Mouse (Mus musculus): Measurements from ENCODE around the gene Brd3os. TPM values are rescaled to one million over a fixed set of nuclear protein-coding genes. Genes with fewer than 3 reads are reported as not detected.

Brd3os gene
- polyA plus RNA-seq, 1 experiment from 2014 or later, result 2.8 TPM

- no peak for TF ChIP-seq CTCF (IDR thresholded peaks at IDR 0.05; ENCODE audit: low read depth)
- TF ChIP-seq EP300 (optimal IDR thresholded peaks at IDR 0.05), result no peak
- H3K4me2 ChIP-seq (replicated peaks; ENCODE audit: low read depth), result no peak overlapping the region
- H3K4me3 ChIP-seq (ENCODE audit: low read depth, low read length), result no peak overlapping the region
- peak overlapping the region; percentile 56 for H3K27ac ChIP-seq (replicated peaks)
- 15% methylated on average over 8 of the region's 8 CpGs for WGBS
- H3K27me3 ChIP-seq (ENCODE audit: control insufficient read depth, insufficient read depth, low read length), result no peaks in the 10 kb centered on the region
- H3K9me3 ChIP-seq (ENCODE audit: control insufficient read depth, low read length), result no peaks in the 10 kb centered on the region
- ATAC-seq (ENCODE audit: low FRiP score, low TSS enrichment), result peak; percentile 30; the same call in 1 of the 2 replicates
- H3K36me3 ChIP-seq (ENCODE audit: control insufficient read depth, insufficient read depth, low read length), result no peaks in the 10 kb centered on the region
- DNase-seq (ENCODE audit: low spot score), result peak; percentile 66
- H3K4me1 ChIP-seq (replicated peaks; ENCODE audit: control insufficient read depth, insufficient read depth), result peaks cover 12% of the 10 kb centered on the region
- H3K9ac ChIP-seq (ENCODE audit: low read length), result no peak overlapping the region
These were observed 30.4 kb upstream of the Brd3os start for GRCm38 (mm10) chr2:27411688-27412174.

- Histone ChIP-seq H3K27ac (replicated peaks) (peak overlapping the region; percentile 77), H3K27me3 (ENCODE audit: control insufficient read depth, insufficient read depth, low read length) (no peaks in the 10 kb centered on the region), H3K4me3 (ENCODE audit: low read depth, low read length) (no peak overlapping the region), H3K4me1 (replicated peaks; ENCODE audit: control insufficient read depth, insufficient read depth) (peaks cover 12% of the 10 kb centered on the region), H3K36me3 (ENCODE audit: control insufficient read depth, insufficient read depth, low read length) (no peaks in the 10 kb centered on the region), H3K9ac (ENCODE audit: low read length) (no peak overlapping the region; the same call in 1 of the 2 replicates), H3K9me3 (ENCODE audit: control insufficient read depth, low read length) (no peaks in the 10 kb centered on the region), H3K4me2 (replicated peaks; ENCODE audit: low read depth) (peak overlapping the region; percentile 0; the same call in 1 of the 2 replicates)
- no peak for ATAC-seq (ENCODE audit: low FRiP score, low TSS enrichment)
- WGBS, result 13% methylated on average over 7 of the region's 7 CpGs
- no peak for TF ChIP-seq CTCF (IDR thresholded peaks at IDR 0.05; ENCODE audit: low read depth)
- no peak for TF ChIP-seq EP300 (optimal IDR thresholded peaks at IDR 0.05)
- DNase-seq (ENCODE audit: low spot score), result no peak
These were observed 29.8 kb upstream of the Brd3os start for GRCm38 (mm10) chr2:27412245-27412800.

DNA sequence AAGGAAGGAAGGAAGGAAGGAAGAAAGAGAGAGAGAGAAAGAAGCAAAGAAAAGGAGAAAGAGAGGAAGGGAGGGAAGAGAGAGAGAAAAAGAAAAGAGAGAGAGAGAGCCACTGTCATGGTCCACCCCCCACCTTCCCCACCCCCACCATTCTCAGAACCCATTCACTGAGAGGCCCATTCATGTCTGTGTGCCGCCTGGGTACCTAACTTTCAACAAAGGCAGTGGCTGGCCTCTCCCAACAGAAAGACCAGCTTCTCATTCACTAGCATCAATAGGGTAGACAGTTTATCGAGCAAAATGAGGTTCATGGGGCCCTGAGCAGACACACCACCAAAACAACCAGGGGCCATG lies 28.6 kb upstream of the Brd3os start:
- WGBS, result 46% methylated on average over 2 of the region's 2 CpGs
- no peaks in the 10 kb centered on the region for H3K36me3 ChIP-seq (ENCODE audit: control insufficient read depth, insufficient read depth, low read length)
- no peak overlapping the region for H3K9ac ChIP-seq (ENCODE audit: low read length)
- H3K9me3 ChIP-seq (ENCODE audit: control insufficient read depth, low read length), result no peaks in the 10 kb centered on the region
- ATAC-seq (ENCODE audit: low FRiP score, low TSS enrichment) (no peak), DNase-seq (ENCODE audit: low spot score) (no peak)
- peak overlapping the region; percentile 65 for H3K27ac ChIP-seq (replicated peaks)
- no peak overlapping the region for H3K4me3 ChIP-seq (ENCODE audit: low read depth, low read length)
- no peak for TF ChIP-seq CTCF (IDR thresholded peaks at IDR 0.05; ENCODE audit: low read depth)
- TF ChIP-seq EP300 (optimal IDR thresholded peaks at IDR 0.05), result no peak
- no peaks in the 10 kb centered on the region for H3K27me3 ChIP-seq (ENCODE audit: control insufficient read depth, insufficient read depth, low read length)
- peaks cover 12% of the 10 kb centered on the region for H3K4me1 ChIP-seq (replicated peaks; ENCODE audit: control insufficient read depth, insufficient read depth)
- H3K4me2 ChIP-seq (replicated peaks; ENCODE audit: low read depth), result no peak overlapping the region

- H3K36me3 ChIP-seq (ENCODE audit: control insufficient read depth, insufficient read depth, low read length), result no peaks in the 10 kb centered on the region
- peak; percentile 92 for ATAC-seq (ENCODE audit: low FRiP score, low TSS enrichment)
- H3K27me3 ChIP-seq (ENCODE audit: control insufficient read depth, insufficient read depth, low read length), result no peaks in the 10 kb centered on the region
- TF ChIP-seq EP300 (optimal IDR thresholded peaks at IDR 0.05), result no peak
- no peak for TF ChIP-seq CTCF (IDR thresholded peaks at IDR 0.05; ENCODE audit: low read depth)
- H3K4me2 ChIP-seq (replicated peaks; ENCODE audit: low read depth), result peak overlapping the region; percentile 24
- WGBS, result 32% methylated on average over 16 of the region's 16 CpGs
- peak; percentile 75 for DNase-seq (ENCODE audit: low spot score)
- H3K27ac ChIP-seq (replicated peaks), result peak overlapping the region; percentile 65
- no peaks in the 10 kb centered on the region for H3K9me3 ChIP-seq (ENCODE audit: control insufficient read depth, low read length)
- peaks cover 16% of the 10 kb centered on the region for H3K4me1 ChIP-seq (replicated peaks; ENCODE audit: control insufficient read depth, insufficient read depth)
- no peak overlapping the region for H3K4me3 ChIP-seq (ENCODE audit: low read depth, low read length)
- no peak overlapping the region for H3K9ac ChIP-seq (ENCODE audit: low read length)
These were observed 28.0 kb upstream of the Brd3os start for GRCm38 (mm10) chr2:27413936-27414657.

GRCm38 (mm10) chr2:27415060-27415783 lies 26.9 kb upstream of the Brd3os start:
- Histone ChIP-seq H3K9me3 (ENCODE audit: control insufficient read depth, low read length) (no peaks in the 10 kb centered on the region), H3K4me3 (ENCODE audit: low read depth, low read length) (no peak overlapping the region), H3K36me3 (ENCODE audit: control insufficient read depth, insufficient read depth, low read length) (no peaks in the 10 kb centered on the region), H3K4me2 (replicated peaks; ENCODE audit: low read depth) (peak overlapping the region; percentile 14; the same call in 1 of the 2 replicates), H3K9ac (ENCODE audit: low read length) (no peak overlapping the region), H3K27me3 (ENCODE audit: control insufficient read depth, insufficient read depth, low read length) (no peaks in the 10 kb centered on the region), H3K4me1 (replicated peaks; ENCODE audit: control insufficient read depth, insufficient read depth) (peaks cover 17% of the 10 kb centered on the region), H3K27ac (replicated peaks) (peak overlapping the region; percentile 65)
- ATAC-seq (ENCODE audit: low FRiP score, low TSS enrichment) (no peak), DNase-seq (ENCODE audit: low spot score) (no peak)
- WGBS, result 56% methylated on average over 11 of the region's 11 CpGs
- no peak for TF ChIP-seq EP300 (optimal IDR thresholded peaks at IDR 0.05)
- no peak for TF ChIP-seq CTCF (IDR thresholded peaks at IDR 0.05; ENCODE audit: low read depth)

All from stomach, postnatal 0 days (tissue).